Mouse (Mus musculus): ENCODE results near the gene Cwc22.

DNA sequence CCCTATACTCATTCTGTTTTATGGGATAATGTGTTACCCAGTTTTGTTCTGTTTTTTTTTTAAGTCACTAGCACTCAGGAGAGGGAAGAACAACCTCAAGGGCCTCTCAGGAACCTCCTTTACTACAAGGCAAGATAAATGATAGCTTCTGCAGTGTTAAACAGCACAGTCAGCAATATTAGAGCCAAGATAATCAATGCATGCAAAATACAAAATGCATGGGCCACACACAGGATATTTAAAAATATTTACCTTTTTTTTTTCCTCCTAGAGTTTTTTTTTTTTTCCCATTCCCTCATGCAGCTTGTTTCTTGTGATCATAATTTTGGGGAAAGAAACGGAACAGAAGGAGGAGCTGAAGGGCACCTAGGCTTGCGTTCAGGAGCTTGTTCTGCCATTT, 33.3 kb upstream of the Cwc22 start:
- TF ChIP-seq POLR2A (IDR thresholded peaks at IDR 0.05; ENCODE audit: insufficient read depth, low read depth, low read length) (no peak), CTCF (IDR thresholded peaks at IDR 0.05) (no peak), EP300 (IDR thresholded peaks at IDR 0.05; ENCODE audit: insufficient read depth, low read depth, low read length) (no peak)

Measured in heart, adult 2 months (tissue).